Mouse (Mus musculus): Measurements from ENCODE around the gene Cpt1c. TPM values are rescaled to one million over a fixed set of nuclear protein-coding genes. Genes with fewer than 3 reads are reported as not detected.

Cpt1c gene
- 48.7 and 54.3 TPM in 2 replicates for polyA plus RNA-seq (2021; fragmentation: Nextera tagmentation)
- long read RNA-seq, experiment 1, transcript Cpt1c-206 (19 exons, 2,716 nt), result minor isoform, 16 of 426 reads
- long read RNA-seq, experiment 1, transcript Cpt1c-201 (19 exons, 2,793 nt), result major isoform, 212 of 426 reads
- long read RNA-seq, experiment 1, partial matches to known transcripts, result 67 of 426 reads
- long read RNA-seq, experiment 1, other reads (novel, unspliced or antisense), result 131 of 426 reads
- long read RNA-seq, experiment 2, transcript Cpt1c-201 (19 exons, 2,793 nt), result major isoform, 21 of 60 reads
- long read RNA-seq, experiment 2, partial matches to known transcripts, result 23 of 60 reads
- long read RNA-seq, experiment 2, other reads (novel, unspliced or antisense), result 12 of 60 reads

GRCm38 (mm10) chr7:44974383-44975116 is at the start of gene Cpt1c:
Cpt1c (minus strand) TSS chr7:44974851.

GRCm38 (mm10) chr7:45017242-45018061 is 42.8 kb upstream of the Cpt1c start, which contains the start of gene Rras:
Rras (plus strand) TSS chr7:45017961.

GRCm38 (mm10) chr7:45015957-45016612 is 41.4 kb upstream of the Cpt1c start, which contains the start of gene Scaf1:
Scaf1 (minus strand) TSS chr7:45016363.

GRCm38 (mm10) chr7:44998501-44998955 is 23.9 kb upstream of the Cpt1c start, which contains the start of gene Bcl2l12:
Bcl2l12 (minus strand) TSS chr7:44998712.

DNA sequence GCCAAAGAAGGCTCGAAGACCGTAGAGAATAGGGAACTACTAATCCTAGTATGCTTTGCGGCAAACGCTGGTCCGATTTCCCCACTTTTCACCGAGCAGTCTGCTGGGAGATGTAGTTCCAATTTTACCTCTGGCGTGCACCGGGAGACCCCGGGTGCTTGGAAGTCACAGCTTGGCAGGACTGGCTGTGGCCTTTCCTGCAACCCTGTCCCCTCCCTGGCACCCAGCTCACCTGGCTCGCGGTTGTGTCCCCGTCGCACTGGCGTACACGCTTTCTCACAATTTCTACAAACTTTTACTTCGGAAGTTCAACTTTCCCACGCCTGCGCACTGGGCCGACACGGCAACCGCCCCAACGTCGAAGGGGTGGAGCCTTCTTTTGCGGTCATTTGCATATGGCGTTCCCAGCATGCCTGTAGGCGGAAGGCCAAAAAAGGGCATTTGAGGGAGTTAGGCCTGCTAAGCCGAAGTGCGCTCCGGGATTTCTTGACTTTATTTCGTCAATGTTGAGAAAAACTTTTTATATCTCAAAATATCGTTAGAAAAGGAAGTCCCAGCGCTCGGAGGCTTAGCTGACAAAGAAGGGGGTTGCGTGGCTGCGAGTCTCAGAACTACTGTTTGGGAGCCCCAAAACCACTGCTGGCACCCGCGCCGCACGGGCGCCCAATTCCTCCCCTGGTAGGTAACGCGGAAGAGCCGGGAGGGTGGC is 22.7 kb upstream of the Cpt1c start, which contains the start of gene Irf3:
TSS of gene Irf3 (plus strand) at position 418 of the 709 bp plus-strand sequence.

GRCm38 (mm10) chr7:44986192-44986878 is 11.7 kb upstream of the Cpt1c start, which contains the start of gene Prmt1:
Prmt1 (minus strand) TSS chr7:44986568.

GRCm38 (mm10) chr7:44942904-44943303 is 31.7 kb downstream of the Cpt1c start, which contains the start of gene Tsks:
Tsks (plus strand) TSS chr7:44943204.

DNA sequence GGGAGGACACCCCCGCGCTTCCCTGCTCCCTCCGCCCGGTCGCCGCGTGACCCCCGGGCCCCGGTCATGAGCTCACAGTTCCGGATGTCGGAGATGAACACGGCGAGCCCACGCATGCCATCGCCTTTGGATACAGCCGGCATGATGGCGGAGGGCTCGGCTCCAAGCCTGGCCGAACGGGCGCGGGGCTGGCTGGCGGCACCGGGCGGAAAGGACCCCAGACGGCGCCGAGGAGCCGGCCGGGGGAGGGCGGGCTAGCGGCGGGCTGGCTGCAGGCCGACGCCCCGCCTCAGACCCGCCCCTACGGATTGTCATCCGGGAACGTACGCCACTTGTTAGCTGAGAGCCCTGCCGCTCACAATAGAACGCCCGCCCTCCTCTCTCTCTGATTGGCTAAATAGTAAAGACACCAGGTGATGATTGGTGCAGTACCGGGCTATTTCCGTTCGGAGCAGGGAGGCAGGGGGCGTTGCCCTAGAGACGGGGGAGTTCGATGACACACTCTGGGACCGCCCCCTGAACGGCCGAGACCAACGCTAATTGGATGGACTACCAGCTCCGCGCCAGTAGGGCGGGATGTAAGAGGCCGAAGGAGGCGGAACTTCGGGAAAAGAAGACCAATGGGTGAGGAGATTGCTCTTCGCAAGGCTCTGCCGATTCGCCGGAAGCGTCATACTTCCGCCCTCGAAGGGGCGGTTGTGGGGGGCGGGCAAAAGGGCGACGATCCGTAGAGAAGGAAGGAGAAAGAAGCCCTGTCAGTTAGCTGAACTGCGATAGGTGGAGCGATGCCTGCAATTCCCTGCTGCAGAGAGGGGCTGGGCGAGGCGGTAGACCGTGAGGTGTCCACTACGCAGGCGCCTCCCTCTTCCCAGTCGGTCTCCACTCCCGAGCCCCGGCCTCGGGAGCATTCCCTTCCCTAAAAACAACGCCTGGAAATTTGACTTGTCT is 45.2 kb downstream of the Cpt1c start, which contains the start of gene Ap2a1:
TSS of gene Ap2a1 (minus strand) at position 293 of the 948 bp plus-strand sequence.

Other genes starting within 250 kb of the Cpt1c start
- gene Vrk3, start 226.4 kb downstream of the Cpt1c start, polyA plus RNA-seq (2021; fragmentation: Nextera tagmentation), result 29.4 and 33.2 TPM in 2 replicates
- gene Zfp473, start 223.8 kb downstream of the Cpt1c start, polyA plus RNA-seq (2021; fragmentation: Nextera tagmentation), result 0.18 and 0.42 TPM in 2 replicates
- 9.7 and 11.8 TPM in 2 replicates for gene Nup62, start 158.8 kb downstream of the Cpt1c start, polyA plus RNA-seq (2021; fragmentation: Nextera tagmentation)
- gene Il4i1, start 158.5 kb downstream of the Cpt1c start, polyA plus RNA-seq (2021; fragmentation: Nextera tagmentation), result 0.51 and 1.0 TPM in 2 replicates
- gene Atf5, start 158.2 kb downstream of the Cpt1c start, polyA plus RNA-seq (2021; fragmentation: Nextera tagmentation), result 0.93 and 2.1 TPM in 2 replicates
- 31.0 and 50.0 TPM in 2 replicates for gene Akt1s1, start 125.9 kb downstream of the Cpt1c start, polyA plus RNA-seq (2021; fragmentation: Nextera tagmentation)
- 48.7 and 69.5 TPM in 2 replicates for gene Tbc1d17, start 125.8 kb downstream of the Cpt1c start, polyA plus RNA-seq (2021; fragmentation: Nextera tagmentation)
- gene Pnkp, start 117.7 kb downstream of the Cpt1c start, polyA plus RNA-seq (2021; fragmentation: Nextera tagmentation), result 25.1 and 38.7 TPM in 2 replicates
- 120 and 523 TPM in 2 replicates for gene Ptov1, start 105.1 kb downstream of the Cpt1c start, polyA plus RNA-seq (2021; fragmentation: Nextera tagmentation)
- gene Med25, start 82.1 kb downstream of the Cpt1c start, polyA plus RNA-seq (2021; fragmentation: Nextera tagmentation), result 114 and 117 TPM in 2 replicates
- gene Fuz, start 78.8 kb downstream of the Cpt1c start, polyA plus RNA-seq (2021; fragmentation: Nextera tagmentation), result 11.3 and 12.2 TPM in 2 replicates
- gene Ap2a1, start 45.4 kb downstream of the Cpt1c start, polyA plus RNA-seq (2021; fragmentation: Nextera tagmentation), result 27.8 and 116 TPM in 2 replicates
- 0.91 and 0.97 TPM in 2 replicates for gene Tsks, start 31.6 kb downstream of the Cpt1c start, polyA plus RNA-seq (2021; fragmentation: Nextera tagmentation)
- gene Prmt1, start 11.7 kb upstream of the Cpt1c start, polyA plus RNA-seq (2021; fragmentation: Nextera tagmentation), result 9.6 and 17.5 TPM in 2 replicates
- gene Irf3, start 22.8 kb upstream of the Cpt1c start, polyA plus RNA-seq (2021; fragmentation: Nextera tagmentation), result 11.6 and 14.6 TPM in 2 replicates
- 2.0 and 2.6 TPM in 2 replicates for gene Bcl2l12, start 23.9 kb upstream of the Cpt1c start, polyA plus RNA-seq (2021; fragmentation: Nextera tagmentation)
- gene Scaf1, start 41.5 kb upstream of the Cpt1c start, polyA plus RNA-seq (2021; fragmentation: Nextera tagmentation), result 61.4 and 61.9 TPM in 2 replicates
- 5.0 and 5.8 TPM in 2 replicates for gene Rras, start 43.1 kb upstream of the Cpt1c start, polyA plus RNA-seq (2021; fragmentation: Nextera tagmentation)
- 3.6 and 6.1 TPM in 2 replicates for gene Prr12, start 78.0 kb upstream of the Cpt1c start, polyA plus RNA-seq (2021; fragmentation: Nextera tagmentation)
- gene Nosip, start 87.6 kb upstream of the Cpt1c start, polyA plus RNA-seq (2021; fragmentation: Nextera tagmentation), result 36.5 and 47.8 TPM in 2 replicates
- 11.7 and 12.1 TPM in 2 replicates for gene Prrg2, start 87.8 kb upstream of the Cpt1c start, polyA plus RNA-seq (2021; fragmentation: Nextera tagmentation)
- 9.5 and 14.4 TPM in 2 replicates for gene Rcn3, start 117.4 kb upstream of the Cpt1c start, polyA plus RNA-seq (2021; fragmentation: Nextera tagmentation)
- 26.0 and 28.5 TPM in 2 replicates for gene Fcgrt, start 129.0 kb upstream of the Cpt1c start, polyA plus RNA-seq (2021; fragmentation: Nextera tagmentation)
- gene Rps11, start 149.6 kb upstream of the Cpt1c start, polyA plus RNA-seq (2021; fragmentation: Nextera tagmentation), result 1,227 and 1,374 TPM in 2 replicates
- gene Rpl13a, start 153.9 kb upstream of the Cpt1c start, polyA plus RNA-seq (2021; fragmentation: Nextera tagmentation), result 2,046 and 2,172 TPM in 2 replicates
- 0.14 TPM in 1 of 2 replicates, not detected in the other for gene Gm45713, start 161.4 kb upstream of the Cpt1c start, polyA plus RNA-seq (2021; fragmentation: Nextera tagmentation)
- 0.70 and 0.99 TPM in 2 replicates for gene Flt3l, start 161.6 kb upstream of the Cpt1c start, polyA plus RNA-seq (2021; fragmentation: Nextera tagmentation)
- 37.8 and 48.3 TPM in 2 replicates for gene Pih1d1, start 179.5 kb upstream of the Cpt1c start, polyA plus RNA-seq (2021; fragmentation: Nextera tagmentation)
- gene Aldh16a1, start 179.7 kb upstream of the Cpt1c start, polyA plus RNA-seq (2021; fragmentation: Nextera tagmentation), result 4.8 TPM in 2 replicates
- 45.6 and 104 TPM in 2 replicates for gene Slc17a7, start 189.1 kb upstream of the Cpt1c start, polyA plus RNA-seq (2021; fragmentation: Nextera tagmentation)
- 0.05 TPM in 1 of 2 replicates, not detected in the other for gene Gfy, start 204.7 kb upstream of the Cpt1c start, polyA plus RNA-seq (2021; fragmentation: Nextera tagmentation)
- not detected in 2 replicates for gene Pth2, start 206.1 kb upstream of the Cpt1c start, polyA plus RNA-seq (2021; fragmentation: Nextera tagmentation)
- 3.6 and 4.4 TPM in 2 replicates for gene Ccdc155, start 230.0 kb upstream of the Cpt1c start, polyA plus RNA-seq (2021; fragmentation: Nextera tagmentation)
- 41.8 and 55.2 TPM in 2 replicates for gene Dkkl1, start 237.3 kb upstream of the Cpt1c start, polyA plus RNA-seq (2021; fragmentation: Nextera tagmentation)
- gene Tead2, start 240.9 kb upstream of the Cpt1c start, polyA plus RNA-seq (2021; fragmentation: Nextera tagmentation), result 0.40 and 2.1 TPM in 2 replicates